Mouse (Mus musculus): Measurements from ENCODE around the gene Mroh9.

- TF ChIP-seq CTCF (conservative IDR thresholded peaks at IDR 0.05; ENCODE audit: low read length) (no peak), POU5F1 (IDR thresholded peaks at IDR 0.05; ENCODE audit: borderline replicate concordance, low read length) (no peak), NANOG (IDR thresholded peaks at IDR 0.05; ENCODE audit: borderline replicate concordance, low read length) (no peak)
These were observed 76.2 kb downstream of the Mroh9 start for GRCm38 (mm10) chr1:163009220-163009619.
